Mouse (Mus musculus) layer of hippocampus, adult 8-10 months (tissue): ENCODE measurements around the gene Homez. TPM values are rescaled to one million over a fixed set of nuclear protein-coding genes. Genes with fewer than 3 reads are reported as not detected.

ENCODE experiments used
- DNase-seq, 2 experiments: peaks; one replicate each; pipeline ENCODE4 v3.0.0; 2022; ENCODE audit warnings: low spot score in 2 of 2
- total RNA-seq, 4 experiments: library from RNA; stranded (reverse); gene quantifications; 2 replicates each; pipeline ENCODE4 v1.2.4; 2022

Homez gene
- 10 to 100 TPM; 20.3 to 33.2 (median 26.2) TPM for total RNA-seq

DNA sequence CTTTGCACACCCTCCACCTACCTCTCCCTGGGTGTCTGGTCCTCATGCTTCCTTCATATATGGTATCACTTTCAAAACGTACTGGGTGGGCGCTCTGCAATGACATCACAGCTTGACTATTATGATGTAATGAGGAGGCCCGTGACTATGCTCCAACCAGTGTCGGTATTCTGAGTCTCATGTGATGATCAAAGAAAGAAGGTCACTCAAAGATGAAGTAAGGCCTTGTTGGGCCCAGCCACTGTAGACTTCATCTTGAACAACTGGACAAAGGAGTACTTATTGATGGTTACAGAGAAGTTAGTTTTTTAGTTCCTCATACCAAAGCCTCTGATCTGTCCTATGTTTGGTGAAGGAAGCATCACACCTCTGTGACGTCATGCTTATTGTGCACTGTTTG is at the start of gene Homez:
TSS of gene Homez (minus strand) at position 101 of the 400 bp plus-strand sequence.
- DNase-seq, result no peak

DNA sequence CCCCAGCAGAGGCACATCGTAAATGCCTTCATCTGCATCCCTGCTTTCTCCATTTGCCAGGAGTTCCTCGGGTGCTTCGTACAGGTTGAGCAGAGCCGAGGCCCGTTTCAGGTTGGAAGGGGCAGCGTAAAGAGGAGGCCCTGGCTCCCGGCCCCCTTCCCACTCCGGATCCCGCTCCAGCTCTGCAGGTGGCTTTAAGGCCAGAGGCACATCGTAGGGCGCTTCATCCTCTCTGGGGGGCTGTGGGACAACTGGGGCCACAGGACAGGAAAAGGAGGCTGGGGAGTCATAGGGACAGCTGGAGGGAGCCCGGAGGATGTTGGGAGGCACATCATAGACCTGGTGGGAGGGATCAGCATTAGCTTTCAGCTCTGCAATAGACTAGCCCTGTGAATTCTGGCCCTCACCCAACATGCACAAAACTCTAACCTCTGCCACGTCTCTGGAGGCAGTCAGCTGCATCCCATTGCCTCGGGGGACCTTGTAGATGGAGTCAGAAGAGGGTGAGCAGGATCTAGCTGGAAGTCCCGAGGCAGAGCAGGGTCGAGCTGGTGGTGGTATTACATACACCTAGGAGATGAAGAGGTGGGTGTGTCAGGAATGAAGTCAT is 49.4 kb upstream of the Homez start:
- DNase-seq, result no peak

DNA sequence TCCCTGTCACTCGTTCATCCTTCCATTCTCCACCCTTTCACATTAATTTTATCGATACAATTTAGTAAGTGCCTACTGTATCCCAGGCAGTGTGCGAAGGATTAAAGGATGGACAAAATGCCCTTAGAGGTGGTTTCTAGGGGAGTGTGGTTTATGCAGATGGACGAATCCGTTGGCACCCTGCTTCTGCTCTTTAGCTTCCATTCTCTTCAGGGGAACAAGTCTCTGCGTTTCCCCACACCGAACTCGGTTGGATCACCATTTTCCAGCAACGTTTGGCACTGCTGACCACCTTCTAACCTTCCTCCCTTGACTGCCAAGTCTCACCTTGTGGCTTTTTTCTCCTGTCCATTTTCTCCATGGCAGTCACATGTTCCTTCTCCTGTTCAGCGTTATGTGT is 42.6 kb upstream of the Homez start:
- no peak for DNase-seq

DNA sequence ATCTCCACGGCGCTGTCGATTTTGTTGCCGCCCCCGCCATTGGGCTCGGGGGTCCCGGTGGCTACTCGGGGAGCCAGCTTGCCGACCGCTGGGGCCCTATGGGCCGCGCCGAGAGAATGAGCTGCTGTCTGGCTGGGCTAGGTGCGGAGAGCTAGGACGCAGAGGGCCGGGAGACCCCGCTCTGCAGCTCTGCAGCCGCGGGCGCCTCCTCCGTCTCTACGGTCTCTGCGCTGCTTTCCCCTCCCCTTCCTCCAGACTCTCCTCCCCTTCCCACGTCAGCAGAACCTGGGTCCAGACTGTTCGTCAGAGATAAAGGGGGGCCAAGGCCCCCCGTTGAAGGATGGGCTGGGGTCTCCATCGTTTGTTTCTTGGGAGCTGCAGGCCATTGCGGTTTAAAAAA is 42.1 kb upstream of the Homez start, which contains the start of gene Slc22a17:
TSS of gene Slc22a17 (minus strand) at position 247 of the 400 bp plus-strand sequence.
- DNase-seq, result peak; percentile 76 to 84

DNA sequence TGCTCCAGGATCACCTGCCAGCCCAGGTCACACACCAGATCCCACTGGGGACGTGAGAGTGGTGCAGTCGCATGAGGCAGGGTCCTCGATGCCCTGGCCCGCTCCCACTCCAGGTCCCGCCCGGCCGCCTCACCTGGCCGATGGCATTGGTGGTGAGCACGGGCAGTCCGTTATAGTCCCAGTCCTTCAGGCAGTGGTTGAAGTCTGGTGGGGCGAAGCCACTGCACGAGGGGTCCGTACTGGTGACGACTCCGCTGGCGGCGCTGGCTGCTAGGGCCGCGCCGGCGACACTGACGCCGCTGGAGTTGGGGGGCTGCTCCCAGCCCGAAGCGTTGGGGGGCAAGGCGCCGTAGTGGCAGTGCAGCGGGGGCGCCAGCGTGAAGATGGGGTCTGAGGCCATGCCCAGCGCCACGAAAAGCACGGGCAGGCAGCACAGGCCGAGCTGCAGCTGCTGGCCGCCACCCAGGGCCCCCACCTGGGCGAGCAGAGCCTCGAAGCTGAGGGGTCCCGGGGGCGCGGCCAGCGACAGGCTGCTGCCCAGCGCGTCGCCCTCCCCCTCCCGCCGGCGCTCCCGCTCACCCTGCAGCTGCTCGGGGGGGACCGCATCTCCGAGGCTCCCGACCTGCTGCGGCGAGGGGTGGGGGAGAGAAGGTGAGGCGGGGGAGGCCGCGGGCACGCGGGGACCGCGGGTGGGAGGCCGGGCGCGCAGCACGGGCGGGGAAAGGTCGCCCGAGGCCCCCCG is 41.5 kb upstream of the Homez start:
- no peak for DNase-seq

DNA sequence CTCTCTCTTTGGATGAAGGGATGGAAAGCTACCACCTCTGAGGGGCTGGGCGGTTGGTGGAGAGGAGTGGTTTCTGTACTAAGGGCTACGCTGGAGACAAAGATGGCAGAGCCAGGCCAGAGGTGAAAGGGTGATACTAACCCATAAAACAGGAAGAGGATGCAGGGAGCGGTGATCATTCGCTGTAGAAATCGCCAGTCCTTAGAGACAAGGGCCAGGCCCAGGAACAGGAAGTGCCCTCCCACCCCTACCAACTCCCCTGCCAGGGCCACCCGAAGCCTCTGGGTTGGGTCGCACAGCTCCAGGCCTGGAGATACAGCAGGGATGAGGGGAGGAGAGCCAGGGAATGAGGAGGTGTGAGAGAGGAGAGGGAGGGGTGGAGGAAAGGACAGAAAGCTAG is 37.9 kb upstream of the Homez start:
- no peak for DNase-seq

DNA sequence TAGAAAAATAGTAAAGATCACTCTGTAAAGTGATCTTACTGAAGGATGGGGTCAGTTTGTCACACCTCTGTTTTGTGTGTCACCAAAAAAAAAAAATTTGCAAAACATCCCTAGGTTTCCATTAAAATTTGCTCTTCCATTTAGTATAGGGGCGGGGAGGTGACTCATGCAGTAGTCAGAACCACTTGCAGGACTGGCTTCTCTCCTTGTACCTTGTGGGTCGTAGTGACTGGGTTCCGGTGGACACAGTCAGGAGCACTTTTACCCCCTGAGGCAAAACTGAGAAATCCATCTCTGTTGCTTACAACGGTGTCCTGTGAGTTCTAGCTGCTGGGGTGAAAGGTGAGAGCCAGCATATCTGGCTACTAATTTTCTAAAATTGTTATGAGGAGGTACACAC is 32.9 kb upstream of the Homez start:
- DNase-seq, result no peak

DNA sequence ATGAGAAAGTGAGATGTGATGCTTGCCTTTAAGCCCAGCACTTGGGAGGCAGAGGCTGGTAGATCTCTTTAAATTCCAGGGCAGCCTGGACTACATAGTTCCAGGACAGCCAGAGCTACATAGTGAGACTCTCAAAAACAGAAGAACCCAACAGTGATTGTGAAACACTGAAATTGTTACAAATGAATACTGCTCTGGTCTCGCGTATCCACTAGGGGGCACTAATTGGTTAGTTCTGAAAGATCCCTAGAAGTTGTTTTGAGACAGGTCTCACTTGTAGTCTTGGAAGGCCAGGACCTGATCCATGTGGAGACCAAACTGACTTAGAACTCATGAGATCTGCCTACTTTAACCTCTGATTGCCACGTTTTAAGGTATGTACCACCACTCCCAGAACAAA is 29.6 kb upstream of the Homez start:
- peak; percentile 62 to 80 for DNase-seq

DNA sequence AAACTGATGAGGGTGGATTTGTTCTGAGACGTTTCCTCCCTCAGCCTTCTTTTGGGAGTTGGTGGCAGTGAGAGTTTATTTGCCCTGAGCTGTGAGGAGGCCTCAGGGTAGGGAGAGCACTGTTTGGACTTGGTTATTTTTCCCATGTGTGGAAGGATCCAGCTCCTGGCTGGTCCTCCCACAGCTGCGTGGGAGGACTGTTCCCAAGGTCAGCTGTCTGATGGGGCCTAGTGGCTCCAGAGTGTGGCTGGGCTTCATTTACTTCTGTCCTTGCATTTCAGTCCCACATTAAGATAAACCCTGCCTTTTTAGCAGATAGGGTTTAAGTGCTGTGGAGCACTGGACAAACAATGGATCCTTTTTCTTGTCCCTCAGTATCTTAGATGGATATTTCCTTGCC is 26.7 kb upstream of the Homez start:
- DNase-seq, result no peak

DNA sequence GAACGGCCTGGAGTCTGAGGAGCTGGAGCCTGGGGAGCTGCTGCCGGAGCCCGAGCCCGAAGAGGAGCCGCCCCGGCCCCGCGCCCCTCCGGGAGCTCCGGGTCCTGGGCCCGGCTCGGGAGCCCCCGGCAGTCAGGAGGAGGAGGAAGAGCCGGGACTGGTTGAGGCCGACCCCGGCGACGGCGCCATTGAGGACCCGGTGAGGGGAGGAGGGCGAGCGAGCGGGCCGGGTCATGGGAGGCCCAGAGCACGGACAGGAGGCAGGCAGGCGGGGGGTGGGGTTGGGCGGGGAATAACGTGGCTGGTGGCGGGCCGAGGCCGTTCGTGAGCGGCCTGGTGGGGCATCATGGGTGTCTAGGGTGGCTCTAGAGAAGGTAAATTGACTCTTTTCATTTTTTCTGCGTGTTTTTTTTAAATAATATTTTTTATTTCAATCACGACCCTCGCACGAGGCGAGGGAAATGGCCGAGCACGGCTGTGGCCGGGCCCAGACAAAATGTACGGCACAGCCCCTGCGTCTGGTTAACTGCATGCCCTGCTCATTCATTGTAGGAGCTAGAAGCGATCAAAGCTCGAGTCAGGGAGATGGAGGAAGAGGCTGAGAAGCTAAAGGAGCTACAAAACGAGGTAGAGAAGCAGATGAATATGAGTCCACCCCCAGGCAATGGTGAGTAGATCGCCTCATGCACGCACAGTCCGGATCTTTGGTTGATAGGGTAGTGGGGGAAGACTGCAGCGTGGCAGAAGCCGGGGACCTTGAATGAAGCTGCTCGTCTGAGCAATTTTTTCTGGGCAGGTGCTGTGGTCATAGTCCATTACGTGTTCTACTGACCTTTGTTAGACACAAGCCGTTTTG is 23.8 kb upstream of the Homez start:
- no peak for DNase-seq

DNA sequence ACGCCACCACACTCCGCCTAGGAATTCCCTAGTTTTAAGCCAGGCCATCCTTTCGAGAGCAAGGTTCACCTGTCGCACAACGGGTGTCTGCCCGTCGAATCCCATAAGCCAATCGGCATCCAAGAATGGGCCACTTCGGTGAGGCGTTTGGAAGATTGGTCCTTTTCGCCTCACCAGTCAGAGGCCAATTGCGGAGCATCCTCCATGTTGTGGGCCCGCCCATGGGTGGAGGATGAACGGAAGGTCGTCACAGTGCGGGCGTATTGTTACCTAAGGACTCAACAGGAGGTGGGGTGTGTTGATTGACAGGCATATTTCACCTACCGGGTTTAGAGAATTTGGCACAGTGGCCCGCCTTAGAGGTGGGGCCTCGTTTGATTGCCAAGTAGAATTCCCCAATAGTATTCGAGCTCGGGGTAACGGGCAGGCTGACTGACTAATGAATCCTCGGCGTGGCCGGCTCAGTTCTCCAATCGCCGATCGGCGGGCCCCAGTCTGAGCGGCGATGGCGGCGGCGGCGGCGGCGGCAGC is 23.0 kb upstream of the Homez start:
- peak; percentile 99 to 100 for DNase-seq

DNA sequence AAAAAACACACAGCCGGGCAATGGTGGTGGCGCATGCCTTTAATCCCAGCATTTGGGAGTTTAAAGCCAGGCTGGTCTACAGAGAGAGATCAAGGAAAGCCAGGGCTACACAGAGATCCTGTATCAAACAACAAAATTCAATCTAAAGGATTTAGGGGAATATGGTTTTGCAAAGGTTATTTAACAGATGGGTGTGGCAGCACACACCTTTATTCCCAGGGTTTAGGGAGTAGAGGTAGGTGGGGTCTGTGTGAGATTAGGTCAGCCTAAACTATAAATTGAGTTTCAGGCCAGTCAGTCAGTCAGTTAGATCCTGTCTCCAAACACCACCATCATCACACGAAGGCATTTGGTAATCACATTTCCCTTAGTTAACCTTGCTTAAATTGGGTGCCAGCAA is 21.4 kb upstream of the Homez start, which contains the start of gene Pabpn1:
TSS of gene Pabpn1 (plus strand) at position 301 of the 400 bp plus-strand sequence.
- no peak for DNase-seq

DNA sequence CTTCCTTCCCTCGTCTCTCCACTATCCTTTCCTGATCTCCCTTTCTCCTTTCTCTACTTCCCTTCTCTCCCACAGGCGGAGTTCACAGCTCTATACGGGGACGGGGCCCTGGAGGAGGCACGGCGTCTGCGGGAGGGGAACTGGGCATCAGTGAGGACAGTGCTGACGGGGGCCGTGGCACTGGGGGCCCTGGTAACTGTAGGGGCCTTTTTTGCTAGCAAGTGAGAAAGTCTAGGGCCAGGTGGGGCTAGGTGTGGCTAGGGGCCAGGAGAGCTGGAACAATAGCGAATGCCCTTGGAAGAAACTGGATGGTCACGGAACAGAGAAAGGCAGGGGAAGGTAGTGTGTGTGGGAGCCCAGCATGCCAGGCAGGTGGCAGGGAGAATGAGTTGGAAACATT is 14.5 kb upstream of the Homez start:
- no peak for DNase-seq

DNA sequence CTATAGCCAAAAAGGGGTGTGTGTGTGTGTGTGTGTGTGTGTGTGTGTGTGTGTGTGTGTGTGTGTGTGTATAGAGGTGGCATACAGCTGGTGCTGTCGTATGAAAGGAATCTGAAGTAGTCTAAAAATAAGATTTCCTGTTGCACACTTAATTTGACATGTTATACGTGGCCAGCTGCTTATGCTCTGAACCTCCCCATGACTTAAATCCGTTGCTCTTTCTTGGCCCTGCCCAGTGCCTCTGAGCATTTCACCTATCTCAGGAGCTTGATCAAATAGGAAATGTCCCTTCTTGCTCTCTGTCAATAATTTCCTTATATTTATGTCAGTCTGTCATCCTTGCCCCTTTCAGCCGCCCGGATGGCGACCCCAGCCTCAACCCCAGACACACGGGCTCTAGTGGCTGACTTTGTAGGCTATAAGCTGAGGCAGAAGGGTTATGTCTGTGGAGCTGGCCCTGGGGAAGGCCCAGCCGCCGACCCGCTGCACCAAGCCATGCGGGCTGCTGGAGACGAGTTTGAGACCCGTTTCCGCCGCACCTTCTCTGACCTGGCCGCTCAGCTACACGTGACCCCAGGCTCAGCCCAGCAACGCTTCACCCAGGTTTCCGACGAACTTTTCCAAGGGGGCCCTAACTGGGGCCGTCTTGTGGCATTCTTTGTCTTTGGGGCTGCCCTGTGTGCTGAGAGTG is 13.4 kb upstream of the Homez start:
- DNase-seq, result no peak

DNA sequence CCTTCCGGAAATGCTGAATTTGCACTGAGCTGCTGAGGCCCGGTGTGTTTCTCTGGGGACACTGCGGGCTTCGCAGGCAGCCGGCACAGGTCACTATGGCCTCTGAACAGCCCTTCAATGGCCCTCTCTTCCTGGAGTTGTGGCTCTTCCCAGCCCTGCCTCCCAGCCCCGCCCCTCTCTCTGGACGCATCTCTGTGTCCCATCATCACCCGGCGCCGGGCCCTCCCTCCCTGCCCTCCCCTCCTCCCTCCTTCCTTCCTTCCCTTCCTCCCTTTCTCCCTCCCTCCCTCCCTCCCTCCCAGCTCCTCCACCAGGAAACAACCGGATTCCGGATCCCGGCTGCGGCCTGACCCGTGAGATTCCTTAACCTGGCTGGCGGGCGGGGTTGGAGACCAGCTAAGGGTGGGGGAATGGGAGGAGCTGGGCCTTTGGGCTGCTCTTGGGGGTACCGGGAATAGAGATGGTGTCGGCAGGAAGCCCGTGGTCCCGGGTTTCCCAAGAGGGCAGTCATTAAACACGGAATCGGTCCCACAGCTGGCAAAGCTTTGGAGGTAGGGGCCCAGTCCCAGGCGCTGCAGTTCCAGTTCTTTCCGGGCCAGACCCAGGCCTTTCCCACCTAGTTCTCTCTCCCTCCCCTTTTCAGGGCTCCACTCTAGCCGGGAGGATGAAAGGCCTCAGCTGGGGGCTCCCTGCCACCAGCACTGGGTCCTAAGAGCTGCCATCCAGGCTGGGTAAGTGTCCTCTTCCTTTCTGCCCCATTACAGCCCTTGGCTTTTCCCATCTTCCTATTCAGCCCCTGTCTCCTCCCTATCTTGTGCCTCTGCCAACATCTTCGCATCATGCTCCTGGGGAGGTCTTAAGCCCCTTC is 12.6 kb upstream of the Homez start, which contains the start of the genes Bcl2l2 and Gm20521:
TSS of gene Bcl2l2 (plus strand) at position 224 of the 868 bp plus-strand sequence.
TSS of gene Gm20521 (plus strand) at position 288 of the 868 bp plus-strand sequence.
- DNase-seq, result peak in 1 of 2 experiments; percentile 60

DNA sequence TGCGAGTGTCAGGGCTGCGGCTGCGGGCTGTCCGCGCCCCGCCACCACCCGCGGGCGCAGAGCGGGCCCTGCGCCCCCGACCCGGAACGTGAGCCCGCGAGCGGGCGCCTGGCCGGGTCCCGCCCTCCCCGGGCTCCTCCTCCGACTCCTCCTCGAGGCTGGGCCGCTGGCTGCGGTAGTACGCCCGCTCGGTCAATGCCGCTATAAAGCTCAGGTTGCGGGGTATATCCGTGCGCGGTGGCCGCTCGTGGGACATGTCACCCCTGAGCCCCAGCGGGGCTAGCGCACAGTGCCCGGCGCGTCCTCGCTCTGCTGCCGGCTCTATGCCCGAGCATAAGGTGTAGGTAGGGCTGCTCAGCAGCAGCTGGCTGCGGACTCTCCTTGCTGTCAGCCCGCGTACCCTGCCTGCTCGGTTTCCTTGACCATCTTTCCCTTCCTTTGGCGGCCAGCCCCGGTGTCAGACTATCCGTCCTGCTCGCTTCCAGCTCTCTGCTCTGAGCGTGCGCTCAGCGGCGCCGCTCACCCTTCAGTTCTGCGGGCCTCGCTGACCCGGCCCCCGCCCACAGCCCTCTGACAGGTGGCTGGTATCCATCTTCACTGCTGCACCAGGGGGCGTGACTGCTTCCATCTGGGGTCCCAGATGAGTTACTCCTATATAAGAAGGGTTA is 6.4 kb upstream of the Homez start, which contains the start of gene Ppp1r3e:
TSS of gene Ppp1r3e (minus strand) at position 503 of the 668 bp plus-strand sequence.
- DNase-seq, result peak in 1 of 2 experiments; percentile 62

DNA sequence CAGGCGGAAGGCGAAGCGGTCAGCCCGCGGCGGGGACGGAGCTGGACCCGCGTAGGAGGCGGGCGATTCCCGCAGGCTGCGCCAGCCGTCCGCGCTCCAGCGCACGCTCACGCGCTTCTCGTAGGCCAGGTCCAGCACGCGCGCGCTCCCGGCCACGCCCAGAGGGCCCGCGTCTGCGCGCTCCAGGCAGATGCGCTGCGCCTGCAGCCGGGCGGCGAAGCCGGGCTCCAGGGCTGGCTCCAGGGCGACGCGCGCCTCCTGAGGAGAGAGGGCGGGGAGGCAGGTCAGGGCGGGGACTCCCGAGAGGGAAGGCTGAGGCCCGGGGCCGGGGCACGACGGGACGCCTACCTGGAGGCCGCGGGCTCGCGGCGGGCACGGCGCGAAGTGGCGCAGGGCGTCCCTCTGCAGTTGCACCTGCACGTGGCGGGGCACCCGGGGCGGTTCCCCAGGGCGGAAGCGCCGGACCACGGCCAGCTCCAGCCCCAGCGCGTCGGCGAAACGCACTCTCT is 5.8 kb upstream of the Homez start:
- peak; percentile 74 to 89 for DNase-seq

DNA sequence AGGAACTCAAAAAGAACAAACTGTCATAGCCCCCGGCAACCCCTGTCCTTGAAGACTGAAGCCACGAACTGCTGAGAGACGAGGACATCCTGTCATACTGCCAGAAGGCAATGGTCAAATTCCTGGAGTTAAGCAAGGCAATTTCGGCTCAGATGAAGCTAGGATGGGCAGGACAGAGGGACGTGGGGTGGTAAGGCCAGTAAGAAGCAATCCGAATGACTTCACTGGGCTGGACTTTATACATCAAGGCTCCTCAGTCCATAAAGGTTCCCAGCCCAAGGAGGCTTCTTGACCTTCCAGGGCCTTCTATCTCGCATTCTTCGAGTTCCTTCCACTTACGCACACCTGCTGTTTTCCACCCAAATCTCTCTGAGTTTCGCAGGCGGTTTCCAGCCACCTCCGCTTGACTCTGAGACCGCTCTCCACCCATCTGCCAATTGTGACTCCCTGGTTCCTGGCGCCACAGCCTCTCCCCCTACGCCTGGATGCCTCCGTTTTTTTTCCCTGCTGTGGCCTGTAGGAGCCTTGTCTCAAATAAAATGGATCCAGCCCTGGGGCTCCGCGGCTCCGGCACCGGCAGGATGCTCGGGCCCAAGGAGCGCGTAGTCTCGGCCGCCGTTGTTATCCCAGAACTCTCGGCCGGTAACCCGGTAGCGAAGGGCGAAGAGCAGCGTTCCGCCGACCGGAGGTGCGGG is 5.2 kb upstream of the Homez start:
- no peak for DNase-seq
